Mouse (Mus musculus) limb, embryonic 14.5 days (tissue): ENCODE measurements around the gene Tlnrd1. TPM values are rescaled to one million over a fixed set of nuclear protein-coding genes. Genes with fewer than 3 reads are reported as not detected.

Experiments used
- ATAC-seq: fragments of 200-750 bp; cut with Nextera tagmentation; 2 replicates; pipeline ENCODE4 v1.8.0; 2017; ENCODE audit warnings: low read depth, moderate number of reproducible peaks, moderate TSS enrichment; ENCODE audit not compliant: low FRiP score
- DNase-seq: peaks from one replicate; pipeline ENCODE4 v3.0.0-alpha.2; 2015; ENCODE audit warnings: low spot score
- H3K27ac ChIP-seq: fragments of 300-500 bp; sonication (generic); replicated peaks from 2 replicates; pipeline ENCODE4 v1.5.1; 2014; ENCODE audit warnings: low read depth, mild to moderate bottlenecking, low read length, moderate library complexity, mixed read lengths
- H3K27me3 ChIP-seq: fragments of 300-500 bp; sonication (generic); 2 replicates; pipeline ENCODE4 v1.6.1; 2014; ENCODE audit warnings: low read length, mixed read lengths; ENCODE audit not compliant: control insufficient read depth, insufficient read depth
- H3K36me3 ChIP-seq: fragments of 300-500 bp; sonication (generic); 2 replicates; pipeline ENCODE4 v1.6.1; 2014; ENCODE audit warnings: mild to moderate bottlenecking, low read length, moderate library complexity, mixed read lengths; ENCODE audit not compliant: control insufficient read depth, insufficient read depth
- H3K4me1 ChIP-seq: fragments of 300-500 bp; sonication (generic); 2 replicates; pipeline ENCODE4 v1.6.1; 2014; ENCODE audit warnings: antibody characterized with exemption, low read length, mixed read lengths; ENCODE audit not compliant: control insufficient read depth, insufficient read depth
- H3K4me2 ChIP-seq: fragments of 300-500 bp; sonication (generic); replicated peaks from 2 replicates; pipeline ENCODE4 v1.6.1; 2014; ENCODE audit warnings: low read depth, mild to moderate bottlenecking, low read length, moderate library complexity; ENCODE audit not compliant: severe bottlenecking
- H3K4me3 ChIP-seq: fragments of 300-500 bp; sonication (generic); replicated peaks from 2 replicates; pipeline ENCODE4 v1.5.1; 2014; ENCODE audit warnings: low read length
- H3K9ac ChIP-seq: fragments of 300-500 bp; sonication (generic); 2 replicates; pipeline ENCODE4 v1.6.1; 2014; ENCODE audit warnings: mild to moderate bottlenecking, low read depth, low read length, moderate library complexity; ENCODE audit not compliant: severe bottlenecking
- H3K9me3 ChIP-seq: fragments of 300-500 bp; sonication (generic); 2 replicates; pipeline ENCODE4 v1.6.1; 2016; ENCODE audit warnings: low read length; ENCODE audit not compliant: control insufficient read depth
- POLR2A ChIP-seq: fragments of 200-500 bp; IDR thresholded peaks from 2 replicates; pipeline ENCODE4 v1.8.0; 2012; ENCODE audit warnings: inconsistent platforms, mild to moderate bottlenecking, moderate library complexity, borderline replicate concordance; ENCODE audit not compliant: insufficient read depth, insufficient read length; ENCODE audit errors: extremely low read depth
- WGBS: fragments of 180-500 bp; shearing (Covaris S2); extraction: QIAGEN DNeasy Blood & Tissue Kit; methylation state at CpG from one replicate; pipeline ENCODE4 v1.1.7; 2014; 5-methylcytosine and 5-hydroxymethylcytosine counted together
- polyA plus RNA-seq, 2 experiments: library from polyadenylated mRNA; depleted of rRNA in 1 of 2; stranded (reverse) in 1 of 2; unstranded in 1 of 2; fragments of >200 nt; fragmentation: Nextera tagmentation in 1 of 2; extraction: Ambion mirVana in 1 of 2; gene quantifications; 2 replicates each; pipeline versions ENCODE4 v1.2.1 to v1.2.3; 2012 to 2014

Tlnrd1 gene
- polyA plus RNA-seq, 2 experiments, result 17.6 to 32.7 TPM

DNA sequence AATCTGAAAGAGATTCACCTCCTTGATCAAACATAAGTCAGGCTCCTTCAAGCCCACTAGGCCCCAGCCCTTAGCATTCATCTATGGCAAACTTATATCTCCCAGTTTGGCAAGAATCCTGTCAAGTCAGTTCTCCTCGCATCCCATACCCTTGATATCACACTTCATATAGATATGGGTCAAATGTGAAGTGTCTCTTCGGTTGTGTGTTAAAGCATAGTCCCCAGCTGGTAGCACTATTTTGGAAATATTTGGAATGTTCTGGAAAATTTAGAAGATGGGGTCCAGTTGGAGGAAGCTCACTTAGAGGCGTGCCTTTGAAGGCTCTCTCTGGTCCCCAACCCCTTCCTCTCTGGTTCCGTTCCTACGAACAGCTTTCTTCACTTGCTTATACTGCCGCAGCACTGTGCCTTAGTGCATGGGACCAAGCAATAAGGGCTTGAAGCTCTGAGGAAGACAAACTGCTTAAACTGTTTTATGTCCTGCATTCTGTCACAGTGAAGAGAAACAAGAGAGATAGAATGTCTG, 29.4 kb upstream of the Tlnrd1 start:
- H3K4me2 ChIP-seq, result no peak overlapping the region

DNA sequence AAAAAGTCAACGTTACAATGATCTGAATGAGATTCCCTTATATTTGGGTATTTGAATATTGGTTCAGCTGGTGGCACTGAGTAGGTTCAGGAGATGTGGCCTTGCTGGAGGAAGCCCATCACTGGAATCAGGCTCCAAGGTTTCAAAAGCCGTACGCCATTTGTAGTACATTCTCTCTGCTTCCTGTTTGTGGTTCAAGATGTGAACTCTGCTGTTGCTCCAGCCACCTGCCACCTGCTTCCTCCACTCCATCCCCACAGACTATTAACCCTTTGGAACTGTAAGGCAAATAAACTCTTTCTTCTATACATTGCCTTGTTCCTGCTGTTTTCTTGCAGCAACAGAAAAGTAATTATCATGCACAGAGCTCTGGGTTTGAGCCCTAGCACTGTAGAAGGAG, 27.8 kb upstream of the Tlnrd1 start:
- no peak for TF ChIP-seq POLR2A
- H3K27me3 ChIP-seq, result no peaks in the 10 kb centered on the region
- no peak overlapping the region for H3K4me3 ChIP-seq
- DNase-seq, result no peak
- H3K4me1 ChIP-seq, result no peaks in the 10 kb centered on the region
- H3K9me3 ChIP-seq, result no peaks in the 10 kb centered on the region
- 68% methylated on average over 3 of the region's 3 CpGs for WGBS
- no peak for ATAC-seq
- H3K9ac ChIP-seq, result no peak overlapping the region
- H3K4me2 ChIP-seq, result no peak overlapping the region
- no peak overlapping the region for H3K27ac ChIP-seq
- H3K36me3 ChIP-seq, result no peaks in the 10 kb centered on the region

More for the DNA sequence above, 29.4 kb upstream of the Tlnrd1 start:
- H3K27ac ChIP-seq, result no peak overlapping the region
- DNase-seq, result no peak
- no peaks in the 10 kb centered on the region for H3K9me3 ChIP-seq
- TF ChIP-seq POLR2A, result no peak
- ATAC-seq, result no peak
- H3K4me1 ChIP-seq, result no peaks in the 10 kb centered on the region
- H3K4me3 ChIP-seq, result no peak overlapping the region
- H3K36me3 ChIP-seq, result no peaks in the 10 kb centered on the region
- 87% methylated on average over 6 of the region's 6 CpGs for WGBS
- H3K27me3 ChIP-seq, result no peaks in the 10 kb centered on the region
- H3K9ac ChIP-seq, result no peak overlapping the region

DNA sequence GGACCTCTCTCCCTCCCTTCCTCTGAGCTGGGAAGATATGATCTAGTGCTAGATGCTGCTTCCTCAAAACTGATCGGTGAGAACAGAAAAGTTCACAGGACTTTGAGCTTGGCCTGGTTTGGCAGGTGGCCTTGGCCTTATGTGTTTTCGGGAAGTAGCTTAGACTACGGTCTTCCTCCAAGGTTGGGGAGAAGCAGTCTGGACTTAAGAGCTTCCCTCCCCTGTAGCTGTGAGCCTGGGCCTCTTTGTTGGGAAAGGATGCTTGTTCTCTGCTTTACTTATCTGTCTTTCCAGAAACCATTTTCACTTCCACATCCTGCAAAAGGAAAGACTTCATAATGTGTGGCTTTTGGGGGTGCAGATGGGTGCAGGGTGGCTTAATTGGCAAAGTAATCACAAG, 20.7 kb upstream of the Tlnrd1 start:
- DNase-seq (no peak), ATAC-seq (no peak)
- no peak overlapping the region for H3K9ac ChIP-seq
- no peaks in the 10 kb centered on the region for H3K9me3 ChIP-seq
- no peaks in the 10 kb centered on the region for H3K27me3 ChIP-seq
- TF ChIP-seq POLR2A, result no peak
- H3K4me3 ChIP-seq, result no peak overlapping the region
- H3K36me3 ChIP-seq, result peaks cover 9% of the 10 kb centered on the region
- WGBS, result 90% methylated on average over 3 of the region's 3 CpGs
- no peak overlapping the region for H3K27ac ChIP-seq
- H3K4me1 ChIP-seq, result no peaks in the 10 kb centered on the region
- no peak overlapping the region for H3K4me2 ChIP-seq

DNA sequence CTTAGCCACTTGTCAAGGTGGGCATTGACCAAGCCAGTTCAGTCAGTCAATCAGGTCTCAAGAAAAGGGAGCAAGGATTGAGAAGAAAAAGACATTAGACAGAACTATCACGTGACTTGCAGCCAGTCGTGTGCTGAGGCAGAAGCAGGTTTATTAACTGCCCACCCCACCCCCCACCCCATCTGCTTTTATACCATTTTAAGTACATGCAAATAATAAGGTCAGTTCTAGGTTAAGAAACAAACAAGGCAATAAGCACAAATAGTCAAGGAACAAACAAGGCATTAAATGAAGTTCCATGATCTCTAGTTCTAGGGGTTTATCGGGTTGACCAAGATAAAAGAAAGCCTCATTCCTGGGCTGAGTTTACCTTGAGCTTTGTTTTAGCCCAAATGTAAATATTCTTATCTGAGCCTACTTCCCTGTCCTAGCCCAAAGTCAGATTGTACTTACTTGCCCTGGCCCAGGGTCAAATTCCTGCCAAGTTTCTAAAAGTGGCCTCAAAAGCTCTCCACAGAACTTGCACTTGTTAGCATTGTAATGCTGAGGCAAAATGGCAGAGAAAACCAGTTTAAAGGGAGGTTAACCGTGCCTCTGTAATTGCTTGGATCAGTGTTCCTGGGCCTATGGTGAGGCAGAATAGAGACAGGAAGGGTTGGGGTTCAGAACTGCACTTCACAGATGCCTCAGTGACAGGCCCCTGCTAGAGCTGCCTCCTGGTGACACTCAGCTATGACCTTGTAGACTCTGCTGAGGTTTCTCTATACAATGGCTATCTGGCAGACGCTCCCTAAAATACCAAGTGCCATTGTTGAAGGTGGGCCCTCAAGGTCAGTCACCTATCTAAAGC, 18.4 kb upstream of the Tlnrd1 start:
- WGBS, result 67% methylated on average over 5 of the region's 5 CpGs
- Histone ChIP-seq H3K9ac (no peak overlapping the region), H3K9me3 (no peaks in the 10 kb centered on the region), H3K4me3 (no peak overlapping the region), H3K27me3 (no peaks in the 10 kb centered on the region), H3K4me1 (no peaks in the 10 kb centered on the region), H3K27ac (no peak overlapping the region), H3K36me3 (peaks cover 31% of the 10 kb centered on the region), H3K4me2 (no peak overlapping the region)
- ATAC-seq, result no peak
- no peak for TF ChIP-seq POLR2A
- no peak for DNase-seq

DNA sequence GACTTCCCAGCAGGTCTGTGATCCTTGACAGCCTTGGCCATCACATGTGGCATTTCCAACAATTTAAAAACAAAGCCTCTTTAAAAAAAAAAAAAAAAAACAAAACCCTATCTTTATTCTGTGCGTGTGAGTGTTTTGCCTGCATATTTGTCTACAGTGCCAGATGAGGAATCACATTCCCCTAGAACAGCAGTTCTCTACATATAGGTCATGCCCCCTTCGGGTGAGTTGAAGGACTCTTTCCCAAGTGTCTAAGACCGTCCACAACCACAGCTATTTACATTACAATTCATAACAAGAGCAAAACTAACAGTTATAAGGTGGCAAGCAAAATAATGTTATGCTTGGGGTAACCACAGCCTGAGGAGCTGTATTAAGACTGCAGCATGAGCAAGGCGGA, 17.3 kb upstream of the Tlnrd1 start:
- no peak for ATAC-seq
- Histone ChIP-seq H3K4me2 (no peak overlapping the region), H3K27me3 (no peaks in the 10 kb centered on the region), H3K9me3 (no peaks in the 10 kb centered on the region), H3K27ac (no peak overlapping the region), H3K9ac (no peak overlapping the region), H3K4me3 (no peak overlapping the region), H3K36me3 (peaks cover 37% of the 10 kb centered on the region), H3K4me1 (no peaks in the 10 kb centered on the region)
- no peak for TF ChIP-seq POLR2A
- no peak for DNase-seq
- WGBS, result 89% methylated on average over 4 of the region's 4 CpGs
